Mouse (Mus musculus) cerebellum, adult (tissue): ENCODE data around the gene Zfpl1.
A peak's percentile ranks its signal among the peaks of the same experiment; 100 is the strongest.
"Not testable (repeated sequence)": the region's sequence is repeated elsewhere in the genome, so short reads cannot be mapped to it uniquely, and the experiment has no call there.

Experiments
- ATAC-seq: cut with Nextera tagmentation; 2 replicates; pipeline ENCODE4 v1.9.2; 2017; ENCODE audit warnings: mild to moderate bottlenecking, moderate library complexity, mixed read lengths; ENCODE audit not compliant: insufficient number of reproducible peaks, low FRiP score, low TSS enrichment

Zfpl1 gene

DNA sequence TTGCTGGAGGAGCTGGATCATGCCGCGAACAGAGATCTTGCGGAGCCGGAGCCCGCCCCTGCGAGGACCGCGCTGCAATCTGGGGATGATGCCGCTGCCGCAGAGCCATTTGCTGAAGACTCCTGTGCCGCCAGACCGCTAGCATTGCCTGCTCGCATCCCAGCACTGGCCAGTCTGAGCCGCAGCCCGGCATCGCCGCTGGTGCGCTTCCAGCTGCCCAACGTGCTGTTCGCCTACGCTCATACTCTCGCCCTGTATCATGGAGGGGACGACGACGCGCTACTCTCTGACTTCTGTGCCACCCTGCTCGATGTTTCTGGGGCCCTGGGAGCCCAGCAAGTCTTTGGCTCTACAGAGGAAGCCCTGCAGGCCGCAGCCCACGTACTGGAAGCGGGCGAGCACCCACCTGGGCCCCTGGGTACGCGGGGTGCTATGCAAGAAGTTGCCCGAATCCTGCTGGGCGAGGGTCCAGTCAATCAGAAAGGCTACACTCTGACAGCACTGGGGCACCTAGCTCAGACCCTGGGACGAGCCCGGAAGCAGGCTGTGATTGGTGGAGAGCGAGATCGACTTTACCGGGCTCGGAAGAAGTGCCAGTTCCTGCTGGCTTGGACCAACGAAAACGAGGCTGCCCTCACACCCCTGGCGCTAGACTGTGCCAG lies 23.0 kb downstream of the Zfpl1 start:
- no peak for ATAC-seq

DNA sequence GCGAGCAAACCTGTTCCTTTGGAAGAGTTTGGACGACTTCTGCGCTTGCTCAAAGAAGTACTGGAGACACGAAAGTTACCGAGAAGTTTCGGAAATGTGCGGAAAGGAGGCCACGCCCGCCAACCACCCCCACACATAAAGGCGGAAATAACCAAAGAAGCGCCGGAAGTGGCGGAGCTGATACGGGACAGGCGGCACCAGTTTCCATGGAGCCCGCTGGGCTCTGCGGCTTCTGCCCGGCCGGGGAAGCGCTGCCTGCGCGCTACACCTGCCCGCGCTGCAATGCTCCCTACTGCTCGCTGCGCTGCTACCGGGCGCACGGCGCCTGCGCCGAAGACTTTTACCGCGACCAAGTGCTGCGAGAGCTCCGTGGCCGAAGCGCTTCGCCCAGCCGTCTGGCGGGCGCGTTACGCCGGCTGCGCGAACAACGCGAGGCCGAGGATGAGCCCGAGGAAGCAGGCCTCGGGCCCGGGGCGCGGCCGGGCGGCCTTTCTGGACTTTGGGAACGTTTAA lies 23.7 kb downstream of the Zfpl1 start, which contains the start of gene Znhit2:
Znhit2 (plus strand) TSS at position 172 of the 513 bp plus-strand sequence.
- peak; percentile 57; the same call in 1 of the 2 replicates for ATAC-seq

DNA sequence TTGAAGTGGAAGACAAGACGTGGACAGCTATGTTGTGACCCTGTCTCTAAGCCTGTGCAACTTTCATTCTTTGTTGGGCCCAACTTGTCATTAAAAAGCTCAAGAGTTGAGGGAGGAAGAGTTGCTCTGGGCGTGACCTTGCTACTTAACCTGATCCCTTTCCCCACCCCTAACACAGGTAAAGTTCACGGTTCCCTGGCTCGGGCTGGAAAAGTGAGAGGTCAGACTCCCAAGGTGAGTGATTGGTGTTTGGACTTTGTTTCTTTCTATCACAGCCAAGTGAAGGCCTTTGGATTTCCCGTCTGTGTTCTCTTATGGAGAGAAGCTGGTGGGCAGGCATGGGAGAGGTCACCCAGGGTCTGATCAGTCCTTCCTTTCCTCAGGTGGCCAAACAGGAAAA lies 25.8 kb downstream of the Zfpl1 start:
- ATAC-seq = no peak

DNA sequence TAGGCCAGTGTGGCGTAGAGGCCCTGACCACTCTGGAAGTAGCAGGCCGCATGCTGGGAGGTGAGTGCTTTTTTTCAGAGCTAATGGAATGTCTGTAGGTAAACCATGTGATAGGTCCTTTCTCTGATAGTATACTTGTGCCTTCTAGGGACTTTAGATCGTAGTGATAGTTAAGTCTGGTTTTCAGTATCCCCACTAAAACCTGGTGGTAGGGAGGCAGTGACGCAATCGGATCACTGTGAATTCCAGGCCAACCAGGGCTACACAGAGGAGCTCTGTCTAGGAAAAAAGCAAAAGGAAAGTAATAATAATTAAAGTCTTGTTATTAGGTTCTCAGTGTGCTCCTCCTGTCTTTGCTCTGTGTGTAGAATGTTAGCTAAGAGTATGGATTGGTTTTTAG lies 26.2 kb downstream of the Zfpl1 start:
- no peak for ATAC-seq

DNA sequence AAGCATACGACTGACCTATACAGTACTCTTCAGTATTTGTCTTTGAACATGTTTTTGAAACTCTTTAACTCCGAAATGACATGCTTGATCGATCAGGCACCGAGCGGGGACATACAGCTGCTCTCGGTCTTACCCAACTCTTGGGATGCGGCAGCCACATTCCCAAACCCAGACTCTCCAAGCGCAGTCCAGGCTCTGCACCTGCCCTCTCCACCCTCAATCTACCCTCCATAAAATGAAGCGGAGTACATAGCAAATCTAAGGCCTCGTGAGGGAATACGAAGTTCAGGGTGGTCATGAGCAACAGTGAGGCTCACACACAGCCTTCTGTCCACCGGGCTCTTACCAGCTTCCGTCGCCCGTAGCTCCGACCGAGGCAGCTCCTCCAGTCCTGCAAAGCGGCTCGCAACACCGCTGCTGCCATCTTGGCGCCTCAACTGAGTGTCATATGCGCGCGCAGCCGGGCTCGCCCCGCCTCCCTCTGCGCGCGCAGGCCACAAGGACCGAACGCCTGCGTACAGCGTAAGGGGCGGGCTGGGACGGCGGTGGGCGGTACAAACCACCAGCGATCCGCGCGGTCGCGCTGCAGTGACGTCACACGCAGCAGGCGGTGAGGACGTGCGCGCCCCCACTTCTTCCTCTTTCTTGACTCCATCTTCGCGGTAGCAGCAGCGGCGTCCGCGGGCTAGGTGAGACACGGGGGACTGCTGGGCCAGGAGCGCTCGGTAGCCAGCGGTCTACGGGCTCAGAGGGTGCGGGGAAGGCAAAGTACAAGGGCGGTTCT lies 27.3 kb downstream of the Zfpl1 start, which contains the start of the genes Mrpl49 and Fau:
Mrpl49 (minus strand) TSS at position 473 of the 784 bp plus-strand sequence.
Fau (plus strand) TSS at position 532 of the 784 bp plus-strand sequence.
- peak; percentile 77; the same call in 1 of the 2 replicates for ATAC-seq

DNA sequence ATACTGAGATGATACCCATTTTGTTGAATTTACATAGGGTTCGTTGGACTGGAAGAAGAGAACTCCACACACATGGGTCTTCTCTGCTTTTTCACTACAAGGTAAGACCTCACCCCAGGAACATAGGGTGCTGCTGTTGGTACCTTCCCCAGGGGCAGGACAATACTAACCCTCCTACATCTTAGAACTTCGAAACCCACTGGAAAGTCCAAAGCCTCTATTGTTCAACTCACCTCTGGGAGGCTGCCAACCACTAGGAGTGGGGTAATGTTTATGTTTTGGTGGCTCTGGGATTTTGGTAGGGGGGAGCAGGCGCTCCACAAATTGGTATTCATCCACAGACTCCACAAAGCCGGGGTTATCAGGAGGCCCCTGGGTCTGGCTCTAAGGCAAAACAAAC lies 28.1 kb downstream of the Zfpl1 start:
- no peak for ATAC-seq

DNA sequence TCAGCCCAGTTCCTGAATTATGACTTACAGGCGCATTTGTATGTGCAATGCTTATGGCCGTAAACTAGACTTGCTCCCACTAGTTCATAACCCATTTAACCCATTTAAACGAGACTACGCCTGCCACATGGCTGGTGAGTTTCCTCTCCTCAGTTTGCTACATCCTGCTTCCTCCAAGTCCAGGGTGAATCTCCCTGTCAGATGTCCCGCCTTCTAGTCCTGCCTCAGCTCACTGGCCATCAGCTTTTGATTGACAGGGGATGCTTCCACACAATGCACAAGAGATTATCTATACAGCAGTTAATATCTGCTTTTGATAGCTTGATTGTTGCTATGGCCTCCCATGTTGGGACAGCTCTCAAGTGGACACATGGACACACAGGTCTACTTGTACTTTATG lies 30.5 kb downstream of the Zfpl1 start:
- no peak for ATAC-seq

DNA sequence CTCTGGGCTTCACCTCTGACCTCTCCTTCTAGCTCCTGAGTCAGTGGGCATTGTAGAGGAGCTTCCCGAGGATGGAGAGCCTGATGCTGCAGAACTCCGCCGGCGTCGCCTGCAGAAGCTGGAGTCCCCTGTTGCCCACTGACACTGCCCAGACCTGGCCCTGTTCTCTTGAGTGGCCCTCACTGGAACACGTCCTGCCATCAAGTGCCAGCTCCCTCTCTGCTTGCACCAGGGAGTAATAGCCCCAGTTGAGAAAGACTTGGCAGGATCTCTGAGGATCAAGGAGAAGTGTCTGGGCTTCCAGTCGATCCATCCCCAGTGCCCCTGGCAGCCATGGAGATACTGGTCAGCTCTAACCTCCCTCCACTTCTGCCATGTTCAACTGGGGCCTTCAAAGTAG lies 32.2 kb downstream of the Zfpl1 start:
- ATAC-seq = no peak

DNA sequence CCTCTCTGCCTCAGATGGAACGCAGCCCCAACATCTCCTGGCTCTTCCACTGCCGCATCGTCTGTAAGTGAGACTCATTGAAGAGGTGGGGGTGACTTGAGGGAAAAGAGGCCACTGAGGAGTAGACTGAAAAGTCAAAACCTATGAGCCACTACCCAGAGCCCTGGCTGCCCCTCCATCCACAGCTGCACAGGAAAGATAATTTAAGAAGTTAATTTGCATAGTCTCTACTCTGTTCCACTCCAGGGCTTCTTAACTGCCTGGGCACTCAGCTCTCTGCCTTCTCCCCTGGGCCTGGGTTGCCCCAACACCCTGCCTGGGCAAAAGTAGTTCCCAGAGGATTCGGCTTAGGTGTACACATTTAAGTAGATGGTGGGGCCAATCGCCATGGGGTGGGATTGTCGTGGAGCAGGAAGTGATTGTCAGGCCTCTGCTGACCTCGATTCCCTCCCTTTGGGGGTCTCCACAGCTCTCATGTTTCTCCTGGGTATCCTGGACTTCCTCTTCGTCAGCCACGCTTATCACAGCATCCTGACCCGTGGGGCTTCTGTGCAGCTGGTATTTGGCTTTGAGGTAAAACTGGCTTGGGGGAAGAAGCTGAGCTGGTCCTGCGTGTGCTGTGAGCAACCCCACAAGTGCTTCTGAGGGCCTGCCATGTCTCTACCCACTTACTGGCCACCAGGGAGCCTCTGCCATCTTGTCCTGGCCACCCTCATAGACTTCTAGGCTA lies 35.9 kb downstream of the Zfpl1 start:
- ATAC-seq = no peak

DNA sequence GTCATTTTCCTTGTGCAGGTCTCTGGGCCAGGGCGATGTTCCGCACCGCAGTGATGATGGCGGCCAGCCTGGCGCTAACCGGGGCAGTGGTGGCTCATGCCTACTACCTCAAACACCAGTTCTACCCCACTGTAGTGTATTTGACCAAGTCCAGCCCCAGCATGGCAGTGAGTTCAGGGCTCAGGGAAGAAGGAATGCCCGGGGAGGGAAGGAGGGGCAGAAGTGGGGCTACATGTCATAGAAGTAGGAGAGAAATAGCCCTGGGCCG lies 36.9 kb downstream of the Zfpl1 start:
- no peak for ATAC-seq

DNA sequence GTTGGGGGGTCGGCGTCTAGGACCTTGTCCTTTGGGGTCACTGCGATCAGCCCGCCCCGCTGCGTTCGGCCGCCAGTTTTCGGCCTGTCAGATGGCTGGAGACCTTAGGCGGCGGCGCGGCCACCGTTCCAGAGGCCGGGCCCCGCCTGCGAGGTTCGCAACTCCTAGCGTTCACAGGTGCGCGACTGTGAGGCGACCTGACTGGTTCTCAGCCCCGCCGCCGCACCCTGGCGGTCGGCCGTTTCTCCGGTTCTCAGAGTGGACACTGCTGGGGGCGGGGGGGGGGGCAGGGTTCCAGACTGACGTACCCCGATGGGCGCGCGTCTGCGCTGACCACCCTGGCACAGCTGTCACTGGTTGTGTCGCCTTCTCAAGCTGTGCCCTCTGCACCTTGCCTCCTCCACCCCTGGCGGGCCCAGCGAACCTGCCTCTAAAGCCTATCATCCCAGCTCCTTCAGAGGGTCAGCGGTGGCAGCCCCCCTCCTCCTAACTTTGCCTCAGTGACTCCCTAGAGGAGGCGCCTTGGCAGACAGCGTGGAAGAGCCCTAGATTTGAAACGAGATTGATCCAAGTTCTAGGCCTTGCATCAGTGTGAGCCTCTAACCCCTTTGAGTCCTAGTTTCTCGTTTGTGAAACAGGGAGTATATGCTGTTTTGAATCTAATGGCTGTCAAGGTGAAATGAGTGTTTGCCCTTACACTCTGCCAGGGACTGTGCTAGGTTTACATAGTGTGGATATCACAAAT lies 37.4 kb downstream of the Zfpl1 start:
- ATAC-seq = peak; percentile 4; the same call in 1 of the 2 replicates

DNA sequence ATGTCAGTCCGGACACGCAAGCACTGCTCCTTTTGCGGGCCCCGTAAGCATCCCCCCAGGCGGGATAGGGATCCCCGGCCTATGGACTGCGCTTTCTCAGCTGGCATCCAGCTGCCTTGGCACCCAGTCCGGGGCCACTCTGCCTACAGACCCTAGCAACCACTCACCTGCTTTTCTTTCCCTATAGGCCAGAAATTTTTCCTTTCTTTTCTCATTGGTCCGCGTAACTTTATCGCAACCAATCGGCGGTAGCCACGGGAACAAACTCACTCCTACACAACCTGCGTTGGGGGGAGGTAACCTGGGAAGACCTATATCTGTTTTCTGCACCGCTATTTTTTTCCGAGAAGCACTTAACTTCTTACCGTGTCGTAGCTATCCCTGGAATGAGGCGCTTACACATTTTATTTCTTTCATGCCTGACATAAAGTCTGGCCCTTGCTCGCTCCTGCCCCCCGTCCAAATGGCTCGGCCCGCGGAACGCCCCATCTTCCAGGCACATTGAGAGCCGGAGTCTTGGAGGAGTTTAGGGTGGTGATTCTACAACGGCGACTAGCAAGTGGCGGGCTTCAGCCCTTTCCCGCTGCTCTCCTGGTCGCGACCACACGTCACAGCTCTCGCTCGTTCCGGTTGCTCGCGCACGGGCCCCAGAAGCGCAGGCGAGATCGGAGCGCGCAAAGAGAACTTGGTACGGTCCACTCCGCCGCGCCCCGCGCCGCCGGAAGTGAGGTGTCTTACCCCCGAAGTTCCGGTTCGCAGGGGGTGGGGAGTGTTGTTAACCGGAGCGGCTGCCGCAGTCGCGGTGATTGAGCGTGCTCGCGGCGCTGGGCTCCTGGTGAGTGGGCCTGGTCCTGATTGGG lies 38.2 kb downstream of the Zfpl1 start, which contains the start of gene Syvn1:
Syvn1 (plus strand) TSS at position 283 of the 860 bp plus-strand sequence.
- peak; percentile 89 for ATAC-seq

DNA sequence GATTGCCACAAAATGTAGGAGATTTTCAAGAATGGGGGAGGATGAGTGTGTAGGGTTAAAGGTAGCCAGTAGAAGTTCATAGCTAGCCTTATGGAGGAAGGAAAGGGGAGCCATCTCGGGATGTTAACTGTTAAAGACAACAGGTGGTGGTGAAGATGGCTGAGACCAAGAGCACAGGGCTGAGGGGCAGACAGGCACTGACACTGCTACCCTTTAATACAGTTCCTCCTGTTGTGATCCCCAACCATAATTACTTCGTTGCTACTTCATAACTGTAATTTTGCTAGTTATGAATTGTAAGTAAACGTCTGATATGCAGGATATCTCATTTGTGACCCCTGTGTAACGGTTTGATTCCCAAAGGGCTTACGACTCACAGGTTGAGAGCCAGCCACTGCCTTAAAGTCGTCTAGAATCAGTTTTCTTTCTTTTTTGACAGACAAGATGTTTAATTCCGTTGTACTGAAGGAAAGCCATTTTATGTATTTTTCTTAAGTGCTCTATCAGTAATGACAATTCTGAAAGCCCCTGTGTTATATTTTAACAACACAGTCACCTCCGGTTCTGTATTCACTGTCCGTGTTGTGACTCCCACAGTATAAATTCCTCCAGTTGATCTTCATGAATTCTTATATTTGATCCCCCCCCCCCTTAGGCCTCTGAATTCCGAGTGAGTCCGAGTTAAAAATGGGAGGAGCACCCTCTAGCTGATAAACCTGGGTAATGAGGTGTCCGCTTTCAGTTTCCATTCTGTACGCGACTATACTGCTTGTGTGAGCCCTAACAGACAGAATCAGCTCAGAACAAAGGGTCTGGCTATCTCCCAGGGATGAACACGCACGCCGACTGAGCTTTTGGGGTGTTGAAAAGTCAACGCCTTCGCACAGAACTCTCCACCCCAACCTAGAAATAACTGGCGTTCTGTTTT lies 39.1 kb downstream of the Zfpl1 start:
- 0 out of 2 replicates have a peak, but pooled peaks have one; percentile 3 for ATAC-seq

DNA sequence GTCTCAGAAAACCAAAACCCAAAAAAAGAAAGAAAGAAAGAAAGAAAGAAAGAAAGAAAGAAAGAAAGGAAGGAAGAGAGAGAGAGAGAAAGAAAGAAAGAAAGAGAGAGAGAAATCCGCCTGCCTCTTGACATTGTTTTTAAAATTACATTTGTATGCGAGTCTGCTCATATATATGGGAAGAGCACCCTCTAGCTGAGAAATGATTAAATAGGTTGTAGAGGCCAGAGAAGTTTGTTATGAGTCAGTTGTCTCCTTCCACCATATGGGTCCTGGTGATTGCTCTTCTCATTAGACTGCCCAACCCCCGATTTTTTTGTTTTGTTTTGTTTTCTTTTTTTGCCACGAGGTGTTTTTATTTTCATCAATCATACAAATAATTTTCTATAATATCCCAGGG lies 40.7 kb downstream of the Zfpl1 start:
- ATAC-seq = not testable (repeated sequence)

DNA sequence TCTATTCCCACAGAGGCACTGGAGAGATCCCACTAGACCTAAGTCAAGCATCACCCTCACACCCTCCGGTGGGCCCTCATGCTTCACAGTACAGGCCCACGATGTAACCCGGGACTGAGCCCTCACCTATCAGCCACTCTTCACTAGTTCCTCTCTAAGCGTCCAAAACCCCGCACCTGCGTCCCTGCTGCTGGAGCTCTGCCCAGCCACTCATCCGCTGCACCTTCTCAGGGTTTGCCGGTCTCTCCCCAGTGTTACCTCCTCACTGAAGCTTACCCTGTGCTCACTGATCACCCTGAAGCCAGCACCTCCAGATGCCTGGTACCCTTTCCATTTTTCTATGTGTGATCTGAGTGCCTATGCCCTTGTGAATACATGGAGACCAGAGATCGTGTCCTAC lies 42.5 kb downstream of the Zfpl1 start:
- no peak for ATAC-seq

DNA sequence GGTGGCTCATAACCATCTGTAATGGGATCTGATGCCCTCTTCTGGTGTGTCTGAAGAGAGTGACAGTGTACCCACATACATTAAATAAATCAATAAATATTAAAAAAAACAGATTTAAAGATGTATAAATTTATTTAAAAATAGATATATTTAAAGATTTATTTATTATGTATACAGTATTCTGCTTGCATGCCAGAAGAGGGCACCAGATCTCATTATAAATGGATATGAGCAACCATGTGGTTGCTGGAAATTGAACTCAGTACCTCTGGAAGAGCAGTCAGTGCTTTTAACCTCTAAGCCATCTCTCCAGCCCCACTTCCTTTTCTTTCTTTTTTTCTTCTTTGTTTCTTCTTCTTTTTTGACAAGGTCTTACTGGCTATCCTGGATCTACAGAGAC lies 44.8 kb downstream of the Zfpl1 start:
- no peak for ATAC-seq

DNA sequence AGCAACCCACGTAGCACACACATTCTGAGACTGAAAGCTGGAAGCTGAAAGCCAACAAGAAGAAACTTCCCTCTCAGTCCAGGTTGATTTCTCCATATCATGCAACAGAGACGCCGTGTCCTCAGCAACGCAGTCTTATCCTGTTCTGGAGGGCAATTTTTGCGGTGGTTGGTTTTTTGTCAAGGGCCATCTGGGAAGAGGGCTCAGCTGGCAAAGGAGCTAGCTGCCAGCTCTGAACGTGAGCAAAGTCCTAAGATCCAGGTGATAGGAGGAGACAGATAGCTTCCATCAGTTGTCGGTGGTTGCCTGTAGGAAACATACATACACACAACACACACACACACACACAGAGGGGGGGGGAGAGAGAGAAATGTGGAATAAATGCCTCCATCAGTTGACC lies 46.4 kb downstream of the Zfpl1 start:
- no peak for ATAC-seq

DNA sequence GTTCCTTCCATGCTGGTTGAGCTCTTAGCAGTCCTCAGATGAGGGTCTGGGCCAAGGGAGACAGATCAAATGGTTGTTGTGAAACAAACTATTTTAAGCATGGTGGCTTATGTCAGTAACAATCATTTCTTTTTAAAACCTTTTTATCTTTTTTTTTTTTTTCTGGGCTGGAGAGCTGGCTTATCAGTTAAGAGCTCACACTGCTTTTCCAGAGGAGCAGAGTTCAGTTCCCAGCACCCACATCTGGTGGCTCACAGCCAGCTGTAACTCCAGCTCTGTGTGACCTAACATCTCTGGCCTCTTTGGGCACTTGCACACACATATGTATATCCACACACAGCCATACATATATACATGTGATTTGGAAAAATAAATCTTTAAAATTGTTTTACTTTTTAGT lies 47.1 kb downstream of the Zfpl1 start:
- no peak for ATAC-seq
